ENCODE assay signal across 1 mouse cellular context in the genomic region with DNA sequence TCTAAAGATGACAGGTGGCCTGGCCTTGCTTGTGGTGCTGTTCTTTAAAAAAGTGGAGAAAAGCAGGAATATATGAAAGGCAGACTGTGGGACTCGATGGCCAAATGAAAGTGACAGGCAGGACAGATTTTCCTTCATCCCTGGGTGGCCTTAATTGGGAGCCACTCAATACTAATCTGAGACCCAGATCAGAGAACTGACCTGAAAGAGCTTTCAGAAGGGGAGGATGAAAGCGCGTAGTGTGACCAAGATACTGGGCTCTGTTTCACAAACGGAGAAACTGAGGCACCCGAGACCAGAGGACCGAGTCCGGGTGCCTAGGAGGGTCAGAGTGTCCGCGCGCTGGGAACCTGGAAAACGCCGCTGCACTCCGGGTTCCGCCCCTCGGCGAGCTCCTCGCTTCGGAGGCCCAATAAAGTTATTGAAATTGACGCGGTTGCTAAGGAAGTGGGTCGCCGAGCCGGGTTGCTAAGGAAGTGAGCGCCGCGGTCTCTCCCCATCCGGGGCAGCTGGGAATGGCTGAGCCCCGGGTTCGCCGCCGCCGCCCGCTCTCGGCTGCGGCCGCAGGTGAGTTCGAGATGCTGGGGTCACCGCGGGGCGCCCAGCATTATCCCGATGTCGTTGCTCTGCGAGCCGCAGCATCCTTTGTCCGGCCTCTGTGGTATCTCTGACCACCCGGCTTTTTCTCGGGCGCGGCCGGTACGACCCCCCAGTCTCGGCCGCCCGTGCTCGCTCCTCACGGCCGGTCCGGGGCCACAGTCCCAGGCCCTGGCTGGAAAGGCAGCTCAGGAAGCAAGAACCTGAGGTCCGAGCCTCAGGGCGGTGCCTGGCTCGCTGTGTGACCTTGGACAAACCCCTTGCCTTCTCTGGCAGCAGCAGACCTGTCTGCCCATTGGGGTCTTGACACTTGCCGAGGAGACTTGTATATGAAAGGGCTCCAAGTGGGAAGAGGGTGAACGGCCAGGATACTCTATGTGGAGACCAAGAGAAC.
TF ChIP-seq lines count a peak whose summit lies in the region.

A gene (plus strand): TSS at position 476 of the 991 bp plus-strand sequence.

TF ChIP-seq in CH12.LX, 34 proteins besides CTCF, POLR2A, EP300 and RAD21:
- TF ChIP-seq MAZ (IDR thresholded peaks at IDR 0.05; ENCODE audit: low read depth, low read length) (peak; percentile 57; the same call in 1 of the 2 replicates), ZMIZ1 (IDR thresholded peaks at IDR 0.05; ENCODE audit: low read depth, low read length) (0 out of 2 replicates have a peak, but pooled peaks have one; percentile 53), JUND (conservative IDR thresholded peaks at IDR 0.05; ENCODE audit: low read depth, low read length) (no peak), ZC3H11A (IDR thresholded peaks at IDR 0.05; ENCODE audit: low read depth, low read length) (no peak), BHLHE40 (IDR thresholded peaks at IDR 0.05; ENCODE audit: low read depth, low read length) (peak; percentile 18; the same call in 1 of the 2 replicates), USF2 (conservative IDR thresholded peaks at IDR 0.05; ENCODE audit: low read depth, low read length) (no peak), HCFC1 (IDR thresholded peaks at IDR 0.05; ENCODE audit: low read depth, low read length) (peak; percentile 89), MAFK (IDR thresholded peaks at IDR 0.05; ENCODE audit: insufficient replicate concordance, low read length) (no peak), CHD2 (IDR thresholded peaks at IDR 0.05; ENCODE audit: low read length) (no peak), SMC3 (IDR thresholded peaks at IDR 0.05; ENCODE audit: low read depth, low read length) (peak; percentile 6; the same call in 1 of the 2 replicates), GABPA (IDR thresholded peaks at IDR 0.05; ENCODE audit: insufficient replicate concordance, low read depth, low read length) (no peak; the same call in 1 of the 2 replicates), SIN3A (IDR thresholded peaks at IDR 0.05; ENCODE audit: low read length) (peak; percentile 100), NRF1 (IDR thresholded peaks at IDR 0.05; ENCODE audit: low read depth, low read length) (peak; percentile 28), ZNF384 (IDR thresholded peaks at IDR 0.05; ENCODE audit: low read depth, low read length) (no peak), MAX (IDR thresholded peaks at IDR 0.05; ENCODE audit: low read length) (0 out of 2 replicates have a peak, but pooled peaks have one; percentile 8), E2F4 (IDR thresholded peaks at IDR 0.05; ENCODE audit: insufficient replicate concordance, low read depth, low read length) (no peak), TBP (conservative IDR thresholded peaks at IDR 0.05; ENCODE audit: low read depth, low read length) (no peak), ZKSCAN1 (IDR thresholded peaks at IDR 0.05; ENCODE audit: borderline replicate concordance, low read depth, low read length) (no peak), IRF4 (IDR thresholded peaks at IDR 0.05; ENCODE audit: low read depth, low read length) (peak; percentile 72), UBTF (IDR thresholded peaks at IDR 0.05; ENCODE audit: low read depth, low read length) (0 out of 2 replicates have a peak, but pooled peaks have one; percentile 50), ELF1 (IDR thresholded peaks at IDR 0.05; ENCODE audit: low read depth, low read length) (peak; percentile 99), MEF2A (IDR thresholded peaks at IDR 0.05; ENCODE audit: borderline replicate concordance, low read depth, low read length) (peak; percentile 67; the same call in 1 of the 2 replicates), ETS1 (conservative IDR thresholded peaks at IDR 0.05; ENCODE audit: low read depth, low read length) (peak; percentile 58), MYC (IDR thresholded peaks at IDR 0.05; ENCODE audit: low read depth, low read length) (peak; percentile 60; the same call in 1 of the 2 replicates), CHD1 (IDR thresholded peaks at IDR 0.05; ENCODE audit: low read depth, low read length) (no peak), POLR2AphosphoS2 (IDR thresholded peaks at IDR 0.05; ENCODE audit: low read depth, low read length) (no peak), PAX5 (IDR thresholded peaks at IDR 0.05; ENCODE audit: low read length) (no peak), JUN (IDR thresholded peaks at IDR 0.05; ENCODE audit: insufficient read depth, low read depth, low read length) (no peak), KAT2A (IDR thresholded peaks at IDR 0.05; ENCODE audit: insufficient replicate concordance, low read length) (peak; percentile 64; the same call in 1 of the 2 replicates), NELFE (IDR thresholded peaks at IDR 0.05; ENCODE audit: low read depth, low read length) (peak; percentile 67), TCF12 (IDR thresholded peaks at IDR 0.05; ENCODE audit: low read depth, low read length) (peak; percentile 76), USF1 (IDR thresholded peaks at IDR 0.05; ENCODE audit: low read depth, low read length) (no peak), MXI1 (IDR thresholded peaks at IDR 0.05; ENCODE audit: low read depth, low read length) (peak; percentile 97), RCOR1 (conservative IDR thresholded peaks at IDR 0.05; ENCODE audit: low read depth, low read length) (no peak)
